Mouse (Mus musculus) CD4-positive, CD25-positive, alpha-beta regulatory T cell, adult 4 months (primary cell): ENCODE data around the gene Pvalb. TPM values are rescaled to one million over a fixed set of nuclear protein-coding genes. Genes with fewer than 3 reads are reported as not detected.

ENCODE experiments used
- ATAC-seq: one replicate; pipeline ENCODE4 v1.8.0; 2017
- polyA plus RNA-seq, 2 experiments: library from polyadenylated mRNA; unstranded; fragments of 100-300 nt; shearing (Covaris generic); gene quantifications; one replicate each; pipeline ENCODE4 v1.2.1; 2017

Pvalb gene
- polyA plus RNA-seq, 2 experiments from 2014 or later = not detected

GRCm38 (mm10) chr15:78195096-78195880 lies 10.9 kb downstream of the Pvalb start:
- ATAC-seq = no peak

DNA sequence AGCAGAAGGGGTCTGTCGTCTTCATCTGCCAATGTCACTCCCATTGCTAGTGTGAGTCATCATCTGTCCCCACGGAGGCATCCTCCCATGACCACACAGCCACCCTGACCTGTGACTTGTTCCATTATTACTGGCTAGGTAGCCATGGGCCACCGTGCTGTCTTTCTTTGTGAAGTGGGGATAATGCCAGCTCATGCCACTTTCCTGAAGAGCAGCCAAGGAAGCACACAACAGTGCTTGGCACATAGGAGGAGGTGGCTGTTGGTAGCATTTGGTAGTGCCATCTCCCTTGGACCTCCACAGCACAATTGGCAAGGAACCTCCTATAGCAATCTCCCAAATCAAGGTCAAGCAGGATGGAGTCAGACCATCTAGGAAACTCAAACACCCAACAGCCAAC lies 11.9 kb downstream of the Pvalb start:
- no peak for ATAC-seq

DNA sequence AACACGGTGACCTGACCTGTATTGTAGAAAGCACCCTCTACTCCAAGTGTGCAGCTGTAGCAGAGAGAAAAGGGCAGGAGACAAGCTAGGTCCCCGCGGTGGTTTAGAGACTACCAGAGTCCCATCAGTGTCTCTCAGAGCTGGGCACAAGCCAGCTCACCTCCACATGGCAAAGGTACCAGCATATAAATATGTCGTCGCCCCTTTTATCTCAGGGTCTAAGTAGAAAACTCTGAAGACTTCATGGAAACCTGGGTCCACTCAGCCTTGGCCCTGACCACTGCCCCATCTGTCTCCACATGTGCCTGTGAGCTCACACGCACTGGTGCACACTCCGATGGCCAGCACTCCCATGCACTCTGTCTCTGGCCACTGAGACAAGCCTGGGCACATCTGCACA lies 16.6 kb downstream of the Pvalb start:
- no peak for ATAC-seq

DNA sequence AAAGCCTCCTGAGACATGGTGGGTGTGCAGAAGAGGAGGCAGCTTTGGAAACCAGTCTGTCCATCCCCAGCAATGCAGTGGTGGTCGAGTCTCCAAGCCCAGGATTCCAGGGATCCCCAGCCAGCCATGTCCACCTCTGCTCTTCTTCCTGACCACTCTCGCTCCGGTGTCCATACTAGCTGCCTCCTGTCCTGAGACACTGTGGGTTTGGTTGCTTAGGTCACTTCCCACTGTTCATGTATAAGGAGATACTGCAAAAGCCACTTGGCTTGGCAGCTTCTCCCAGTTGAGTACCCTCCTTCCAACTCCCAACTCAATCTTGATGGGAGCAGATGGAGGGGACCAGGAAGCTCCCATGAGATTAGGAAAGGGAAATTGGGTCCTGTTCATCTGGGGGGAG lies 17.7 kb downstream of the Pvalb start:
- no peak for ATAC-seq

DNA sequence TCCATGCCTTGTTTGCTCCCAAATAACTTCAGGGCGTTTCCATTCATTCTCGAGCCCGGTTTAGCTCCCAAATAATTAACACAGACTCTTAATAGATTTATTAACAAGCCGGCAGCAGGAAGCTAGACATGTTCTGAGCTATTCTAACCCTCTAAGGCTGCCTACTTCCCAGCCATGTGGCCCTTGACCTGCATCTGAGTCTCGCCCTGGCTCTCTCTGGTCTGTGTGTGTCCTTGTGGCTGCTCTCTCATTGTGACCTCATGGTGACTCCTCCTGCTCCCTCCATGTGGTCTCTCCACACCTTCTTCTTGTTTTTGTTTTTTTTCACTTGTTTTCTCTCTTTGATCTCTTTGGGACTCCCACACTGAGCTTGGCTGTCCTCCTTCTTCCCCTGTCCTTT lies 19.3 kb downstream of the Pvalb start:
- no peak for ATAC-seq

GRCm38 (mm10) chr15:78185609-78186008 lies 20.6 kb downstream of the Pvalb start:
- no peak for ATAC-seq

GRCm38 (mm10) chr15:78184855-78185254 lies 21.3 kb downstream of the Pvalb start:
- peak; percentile 45 for ATAC-seq

GRCm38 (mm10) chr15:78181701-78182405 lies 24.3 kb downstream of the Pvalb start:
- ATAC-seq = no peak

GRCm38 (mm10) chr15:78179775-78180174 lies 26.4 kb downstream of the Pvalb start:
- no peak for ATAC-seq

DNA sequence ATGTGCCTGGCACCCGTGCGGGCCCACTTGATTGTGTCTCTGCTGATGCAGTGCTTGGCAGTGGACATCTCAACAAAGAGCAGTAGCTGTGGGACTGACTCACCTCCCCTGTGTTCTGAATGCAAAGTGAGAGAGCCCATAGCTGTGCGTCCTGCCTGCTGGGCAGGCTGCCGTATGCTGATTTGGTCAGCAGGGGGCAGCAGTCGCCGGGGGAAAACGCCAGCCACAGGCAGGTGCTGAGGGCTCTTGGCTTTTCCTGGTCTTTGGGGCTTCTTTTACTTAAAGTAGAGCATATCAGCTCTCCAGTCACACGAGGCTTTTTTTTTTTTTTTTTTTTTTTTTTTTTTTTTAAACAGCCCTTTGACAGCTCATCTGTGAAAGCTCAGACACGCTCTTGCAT lies 27.8 kb downstream of the Pvalb start:
- ATAC-seq = no peak

GRCm38 (mm10) chr15:78177257-78177656 lies 28.9 kb downstream of the Pvalb start:
- ATAC-seq = no peak

DNA sequence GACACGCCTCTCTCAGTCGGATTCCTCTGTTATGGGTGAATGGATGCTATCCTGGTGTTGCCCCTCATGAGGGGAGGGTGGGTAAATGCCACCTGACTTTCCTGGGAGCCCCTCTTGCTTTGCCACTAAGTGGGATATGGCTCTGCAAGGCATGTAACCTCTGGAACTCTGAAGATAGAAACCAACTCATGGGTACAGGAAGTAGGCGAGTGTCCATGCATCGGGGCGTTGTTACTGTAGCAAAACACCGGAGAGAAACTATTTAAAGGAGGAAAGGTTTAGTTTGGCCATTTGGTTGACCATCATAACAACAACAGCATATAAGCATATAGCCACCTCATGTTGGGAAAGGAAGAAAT lies 31.3 kb downstream of the Pvalb start:
- no peak for ATAC-seq

- ATAC-seq = peak; percentile 92
Observed at GRCm38 (mm10) chr15:78173972-78174886, 32.0 kb downstream of the Pvalb start, which contains the start of gene Ift27. Gene Ift27, minus strand, starts transcription at chr15:78174107.

DNA sequence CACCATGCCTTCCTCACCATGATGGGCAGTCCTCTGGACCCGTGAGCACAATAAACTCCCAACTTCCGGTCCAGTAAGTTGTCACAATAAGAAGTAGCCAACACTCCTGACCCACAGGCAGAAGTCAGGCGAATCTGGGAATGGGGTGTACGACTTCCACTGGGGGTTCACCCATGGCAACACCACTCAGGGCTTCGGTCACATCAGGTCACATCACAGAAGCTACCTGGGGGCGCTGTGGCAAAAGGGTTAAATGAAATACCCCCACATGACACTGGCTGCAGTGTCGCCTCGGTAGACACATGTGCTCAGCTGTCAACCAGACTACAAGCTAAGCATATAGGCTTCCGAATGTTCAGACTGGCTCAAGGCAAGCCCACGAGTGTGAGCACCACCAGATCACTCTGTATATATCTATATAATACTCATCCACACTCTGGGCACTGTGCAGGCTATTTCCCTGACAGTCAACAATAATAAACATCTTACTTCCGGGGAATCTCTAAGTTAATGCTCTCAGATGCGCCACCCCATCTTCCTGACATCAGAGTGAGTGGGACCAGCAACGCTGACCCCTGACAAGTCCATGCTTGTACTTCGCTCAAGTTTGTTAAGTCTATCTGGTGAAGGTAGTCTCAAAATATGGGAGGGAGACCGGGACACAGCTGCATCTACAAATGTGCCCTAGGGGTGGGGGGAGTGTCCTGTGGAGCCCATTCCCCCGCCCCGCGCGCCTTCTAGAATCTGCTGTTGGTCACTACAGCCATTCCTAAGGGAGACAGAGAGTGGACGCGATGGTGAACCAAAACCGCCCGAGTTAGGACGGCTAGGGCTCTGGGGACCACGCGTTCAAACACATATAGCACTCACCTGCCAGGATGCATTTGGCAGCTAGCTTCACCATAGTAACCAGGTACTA lies 33.0 kb downstream of the Pvalb start:
- no peak for ATAC-seq

- ATAC-seq = peak; percentile 12
Observed at GRCm38 (mm10) chr15:78172256-78172898, 33.8 kb downstream of the Pvalb start.

- no peak for ATAC-seq
Observed at GRCm38 (mm10) chr15:78171651-78172050, 34.5 kb downstream of the Pvalb start.

- peak; percentile 21 for ATAC-seq
Observed at GRCm38 (mm10) chr15:78170708-78171107, 35.5 kb downstream of the Pvalb start.

DNA sequence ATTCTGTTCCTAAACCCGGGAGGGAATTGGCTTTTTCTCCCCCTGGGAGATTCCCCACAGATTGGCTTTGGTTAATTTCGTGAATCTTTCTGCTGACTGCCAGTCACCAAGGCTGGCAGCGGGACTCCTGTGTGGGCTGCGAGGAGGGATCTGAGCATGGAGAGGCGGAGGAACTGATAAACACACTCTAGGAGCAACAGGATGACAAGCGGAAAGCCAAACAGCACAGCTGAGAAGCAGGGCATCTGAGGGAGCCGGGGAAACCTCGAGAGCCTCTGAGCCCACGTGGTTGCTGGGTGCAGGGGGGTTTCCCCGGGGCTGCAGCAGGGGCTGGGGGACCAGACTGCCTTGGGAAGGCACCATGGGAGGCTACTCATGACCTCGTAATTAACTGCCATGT lies 36.6 kb downstream of the Pvalb start:
- no peak for ATAC-seq

- no peak for ATAC-seq
Observed at GRCm38 (mm10) chr15:78165292-78165691, 40.9 kb downstream of the Pvalb start.

GRCm38 (mm10) chr15:78164466-78164865 lies 41.7 kb downstream of the Pvalb start:
- no peak for ATAC-seq

DNA sequence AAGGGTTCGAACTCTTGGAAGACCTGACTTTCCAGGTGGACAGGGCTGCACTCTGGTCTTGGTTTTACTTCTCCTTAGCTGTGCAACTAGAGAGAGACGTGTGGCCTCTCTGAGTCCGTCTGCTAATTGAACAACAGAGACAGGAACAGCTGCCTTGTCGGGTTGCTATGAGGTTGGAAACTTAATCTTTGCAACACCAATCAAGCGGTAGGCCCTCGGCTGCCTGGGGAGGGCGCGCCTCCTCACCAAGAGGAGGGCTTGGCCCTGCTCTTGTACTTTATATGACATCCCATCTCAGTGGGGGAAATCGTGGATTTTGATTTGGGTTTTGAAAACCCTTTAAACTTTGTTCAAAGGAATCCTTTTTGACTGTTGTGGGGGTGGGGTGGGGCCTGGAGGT lies 44.3 kb downstream of the Pvalb start:
- ATAC-seq = no peak
